Mouse (Mus musculus): Measurements from ENCODE around the gene Ctnnbip1.
A peak's percentile ranks its signal among the peaks of the same experiment; 100 is the strongest.

Ctnnbip1 gene

GRCm38 (mm10) chr4:149561986-149562904 is 44.2 kb downstream of the Ctnnbip1 start:
- peak; percentile 89 to 90 for DNase-seq (ENCODE audit: low spot score in 2 of 2)

- DNase-seq (ENCODE audit: low spot score in 2 of 2), result no peak
Observed at GRCm38 (mm10) chr4:149562905-149563347, 44.9 kb downstream of the Ctnnbip1 start.

GRCm38 (mm10) chr4:149563941-149564361 is 45.9 kb downstream of the Ctnnbip1 start:
- DNase-seq (ENCODE audit: low spot score in 2 of 2), result no peak

- DNase-seq (ENCODE audit: low spot score in 2 of 2), result peak in 1 of 2 experiments; percentile 72
Observed at GRCm38 (mm10) chr4:149564452-149565407, 46.7 kb downstream of the Ctnnbip1 start.

DNA sequence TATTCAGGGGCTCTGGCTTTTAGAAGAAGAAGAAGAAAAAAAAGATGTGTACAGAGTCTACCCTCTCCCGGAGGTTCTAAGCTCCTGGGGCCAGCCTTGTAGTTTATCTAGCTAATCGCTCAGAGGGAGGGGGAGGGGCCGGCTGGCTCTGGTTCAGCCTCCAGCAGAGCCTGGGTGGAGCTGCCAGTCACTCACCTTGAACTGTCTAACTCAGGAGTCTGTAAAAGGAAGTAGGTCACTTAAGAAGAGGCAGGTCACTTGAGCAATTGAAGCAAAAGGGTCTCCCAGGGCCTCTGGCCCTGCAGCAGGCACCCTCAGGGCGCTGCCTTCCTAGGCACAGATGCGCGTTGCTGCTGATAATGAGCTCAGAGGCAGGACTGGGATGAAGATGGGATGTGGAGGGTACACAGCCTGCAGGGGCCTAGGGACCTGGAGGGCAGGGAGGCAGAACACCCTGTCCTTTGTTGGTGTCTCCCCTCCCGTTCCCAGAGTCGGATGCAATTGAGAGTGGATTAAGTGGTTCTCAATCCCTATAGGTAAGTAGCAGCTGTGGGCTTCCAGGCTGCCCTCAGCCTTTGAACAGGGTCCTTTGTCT is 49.5 kb downstream of the Ctnnbip1 start:
- DNase-seq (ENCODE audit: low spot score in 2 of 2), result no peak

DNA sequence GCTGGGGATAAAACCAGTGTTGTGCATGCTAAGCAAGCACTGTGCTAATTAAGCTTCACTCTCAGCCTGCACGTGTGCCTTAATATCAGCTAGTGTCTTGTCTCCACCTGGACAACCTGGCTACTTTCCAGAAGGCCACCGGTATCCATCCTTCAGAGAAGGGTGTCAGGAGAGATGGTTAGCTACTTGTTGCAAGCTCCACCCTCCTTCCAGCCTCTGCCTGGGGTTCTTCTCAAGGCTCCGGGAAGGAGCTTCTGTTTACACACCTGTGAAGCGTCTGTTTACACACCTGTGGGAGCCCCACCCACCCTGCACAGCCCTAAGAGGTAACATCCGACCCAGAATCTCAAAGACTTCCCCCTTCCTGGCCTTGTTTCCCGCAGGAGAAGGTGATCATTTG is 50.6 kb downstream of the Ctnnbip1 start:
- DNase-seq (ENCODE audit: low spot score in 2 of 2), result no peak

DNA sequence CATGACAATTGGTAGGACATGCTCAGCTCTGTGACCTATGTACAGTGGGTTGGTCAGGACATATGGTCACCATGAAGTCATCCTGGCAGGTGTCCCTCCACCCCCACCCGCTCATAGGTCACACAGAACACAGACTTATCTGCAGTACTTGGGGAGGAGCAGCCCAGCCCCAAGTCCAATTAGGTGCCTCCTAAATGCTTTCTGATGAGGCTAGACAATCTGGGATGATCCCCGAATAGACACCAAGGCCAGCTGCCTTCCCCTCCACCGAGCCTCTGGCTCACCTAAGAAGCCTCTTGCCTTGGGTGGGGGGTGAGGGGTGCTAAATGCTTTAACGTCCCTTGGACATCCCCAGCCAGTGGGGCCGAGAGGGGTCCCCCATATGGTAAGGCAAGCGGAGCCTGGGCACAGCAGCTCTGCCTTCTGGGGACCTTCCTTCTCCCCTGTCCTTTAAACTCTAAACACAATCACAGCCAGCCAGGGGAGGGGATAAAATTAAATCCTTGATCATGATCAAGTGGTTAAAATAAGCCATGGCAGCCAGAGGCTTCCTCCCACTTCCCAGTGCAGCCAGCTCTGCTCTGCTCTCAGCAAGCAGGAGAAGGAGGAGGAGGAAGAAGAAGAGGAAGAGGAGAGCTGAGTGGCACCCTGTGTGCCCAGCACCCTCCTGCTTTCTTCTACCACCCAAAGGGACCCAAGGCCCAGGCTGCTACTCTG is 51.9 kb downstream of the Ctnnbip1 start:
- peak in 1 of 2 experiments; percentile 72 for DNase-seq (ENCODE audit: low spot score in 2 of 2)

DNA sequence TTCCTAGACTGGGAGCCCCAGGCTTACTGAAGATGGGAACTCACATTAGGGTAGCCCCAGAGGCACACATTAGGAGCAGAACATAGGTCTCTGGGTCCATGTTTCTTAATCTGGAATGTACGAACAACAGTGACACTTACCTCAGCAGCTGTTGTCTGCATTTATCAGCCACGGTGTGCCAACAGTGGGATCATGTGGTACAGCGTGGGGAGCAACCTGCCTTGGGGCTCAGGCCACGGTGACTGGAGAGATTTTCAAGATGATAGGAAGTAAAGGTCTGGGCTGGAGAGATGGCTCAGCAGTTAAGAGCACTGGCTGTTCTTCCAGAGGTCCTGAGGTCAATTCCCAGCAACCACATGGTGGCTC is 52.4 kb downstream of the Ctnnbip1 start:
- no peak for DNase-seq (ENCODE audit: low spot score in 2 of 2)

- no peak for DNase-seq (ENCODE audit: low spot score in 2 of 2)
Observed at GRCm38 (mm10) chr4:149571209-149571608, 53.2 kb downstream of the Ctnnbip1 start.

- DNase-seq (ENCODE audit: low spot score in 2 of 2), result no peak
Observed at GRCm38 (mm10) chr4:149571651-149572149, 53.7 kb downstream of the Ctnnbip1 start.

- DNase-seq (ENCODE audit: low spot score in 2 of 2), result no peak
Observed at GRCm38 (mm10) chr4:149572446-149572845, 54.4 kb downstream of the Ctnnbip1 start.

DNA sequence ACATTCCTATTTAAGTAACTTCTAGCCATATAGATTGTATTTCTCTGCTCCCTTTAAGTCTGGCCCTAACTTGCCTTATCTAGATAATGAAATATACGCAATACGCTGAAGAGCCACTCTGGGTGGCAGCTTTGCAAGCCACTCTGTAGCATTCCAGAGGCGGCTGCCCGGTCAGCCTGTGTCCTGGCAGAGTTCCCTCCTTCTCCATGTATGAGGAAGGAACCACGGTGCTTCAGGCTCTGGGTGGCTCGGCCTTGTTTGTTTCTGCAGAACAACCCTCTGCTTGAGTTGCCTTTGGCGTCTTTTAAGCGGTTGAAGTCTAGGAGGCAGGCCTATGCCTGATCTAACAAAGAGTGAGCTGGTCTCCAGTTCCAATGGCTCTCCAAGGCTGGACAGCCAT is 54.8 kb downstream of the Ctnnbip1 start:
- no peak for DNase-seq (ENCODE audit: low spot score in 2 of 2)

GRCm38 (mm10) chr4:149574391-149574821 is 56.4 kb downstream of the Ctnnbip1 start:
- DNase-seq (ENCODE audit: low spot score in 2 of 2), result no peak

GRCm38 (mm10) chr4:149576061-149576460 is 58.0 kb downstream of the Ctnnbip1 start:
- DNase-seq (ENCODE audit: low spot score in 2 of 2), result no peak

DNA sequence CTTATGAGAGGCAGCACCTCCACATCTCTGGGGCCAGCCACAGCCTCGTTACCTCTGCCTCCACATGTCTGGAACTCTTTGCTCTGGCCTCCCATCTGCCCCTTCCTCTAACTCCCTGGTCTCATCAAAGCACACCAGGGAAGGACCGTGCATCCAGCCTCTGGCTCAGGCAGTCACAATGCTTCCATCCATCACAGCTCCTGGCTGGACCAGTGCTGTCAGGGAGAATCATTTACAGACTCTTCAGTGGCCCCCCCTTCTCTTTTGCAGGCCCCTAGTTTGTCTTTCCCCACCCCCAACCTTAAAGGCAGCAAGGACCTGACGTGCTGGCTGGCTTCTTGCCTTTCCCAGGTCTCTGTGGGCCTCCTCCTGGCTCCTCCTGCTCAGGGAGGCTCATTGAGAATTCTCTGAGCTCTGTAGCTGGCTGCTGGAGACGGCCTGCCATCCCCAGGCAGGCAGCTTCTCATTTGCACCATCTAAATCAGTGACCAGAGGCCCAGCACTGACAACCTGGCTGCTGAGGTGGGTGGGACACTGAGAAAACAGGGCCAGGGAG is 59.0 kb downstream of the Ctnnbip1 start:
- DNase-seq (ENCODE audit: low spot score in 2 of 2), result no peak

DNA sequence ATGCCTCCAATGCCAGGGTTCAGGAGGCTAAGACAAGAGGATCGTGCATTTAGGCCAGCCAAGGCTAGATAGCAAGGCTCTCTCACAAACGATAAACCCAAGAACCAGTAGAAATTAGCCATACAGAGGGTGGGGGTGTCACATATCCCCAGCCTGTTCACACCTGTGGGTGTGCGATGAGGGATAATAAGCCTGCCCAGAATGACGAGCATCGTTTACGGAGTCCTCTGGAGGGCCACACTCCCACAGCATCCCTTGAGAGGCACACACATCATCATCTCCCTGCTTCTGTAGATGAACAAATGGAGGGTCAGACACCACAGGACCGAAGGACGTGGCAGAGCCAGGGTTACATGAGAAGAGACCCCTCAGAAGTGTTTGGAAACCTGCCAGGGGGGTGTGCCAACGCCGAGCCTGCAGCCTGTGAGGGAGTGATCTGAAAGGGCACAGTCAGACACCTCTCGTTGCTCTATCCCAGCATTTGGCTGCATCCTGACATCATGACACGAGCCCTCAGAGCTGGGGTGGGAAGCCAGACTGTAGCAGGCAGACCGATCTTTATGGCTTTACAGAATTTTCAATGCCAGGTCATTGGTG is 60.1 kb downstream of the Ctnnbip1 start:
- DNase-seq (ENCODE audit: low spot score in 2 of 2), result no peak

GRCm38 (mm10) chr4:149578831-149579230 is 60.8 kb downstream of the Ctnnbip1 start:
- DNase-seq (ENCODE audit: low spot score in 2 of 2), result no peak

DNA sequence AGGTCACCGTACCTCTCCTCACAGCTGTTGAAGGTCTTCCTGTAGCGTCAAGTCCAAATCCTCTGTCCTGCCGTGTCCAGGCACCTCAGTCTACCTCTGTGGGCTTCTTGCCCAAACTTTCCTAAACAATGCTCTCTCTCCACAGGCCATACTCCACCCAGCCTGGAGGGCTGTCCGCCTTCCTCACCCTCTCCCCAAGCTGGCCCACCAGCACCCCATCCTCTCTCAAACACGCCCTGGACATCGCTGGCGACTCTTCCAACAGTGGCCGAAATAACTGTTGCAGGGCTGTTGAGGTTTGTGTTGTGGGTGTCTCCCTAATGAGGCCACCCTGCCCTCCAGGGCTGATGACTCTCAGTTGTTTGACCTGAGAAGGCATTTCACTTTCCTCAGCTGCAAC is 67.2 kb downstream of the Ctnnbip1 start:
- DNase-seq (ENCODE audit: low spot score in 2 of 2), result no peak

DNA sequence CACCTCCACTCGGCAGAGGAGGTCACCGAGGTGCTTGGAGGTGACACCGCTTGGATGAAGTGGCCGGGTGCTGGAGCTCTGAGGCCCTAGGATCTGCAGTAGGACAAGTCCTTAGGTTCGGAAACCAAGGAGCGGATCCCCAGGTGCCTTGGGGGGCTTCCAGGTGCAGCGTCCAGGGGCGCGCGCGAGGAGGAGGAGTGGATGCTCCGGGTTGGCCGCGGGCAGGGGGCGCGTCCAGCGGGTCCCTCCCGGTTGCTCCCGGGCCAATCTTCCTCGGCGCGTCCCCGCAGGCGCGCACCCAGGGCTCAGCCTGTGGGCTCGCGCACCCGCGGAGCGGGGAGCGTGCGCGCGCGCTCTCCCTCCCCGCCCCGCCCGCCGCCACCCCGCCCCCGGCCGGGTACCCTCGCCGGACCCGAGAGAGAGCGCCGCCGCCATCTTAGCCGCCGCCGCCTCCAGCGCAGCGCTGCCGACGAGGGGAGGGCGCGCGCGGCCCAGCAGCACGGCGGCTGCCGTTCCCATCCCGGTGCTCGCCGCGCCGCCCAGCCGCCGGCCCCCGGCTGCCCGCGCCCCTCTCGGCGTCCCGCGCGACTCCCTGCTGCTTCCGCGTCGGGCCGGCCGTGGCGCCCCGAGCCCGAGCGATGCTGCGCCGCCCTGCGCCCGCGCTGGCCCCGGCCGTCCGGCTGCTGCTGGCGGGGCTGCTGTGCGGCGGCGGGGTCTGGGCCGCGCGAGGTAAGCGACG is 68.2 kb downstream of the Ctnnbip1 start, which contains the start of gene Clstn1:
Gene Clstn1, plus strand, starts transcription at position 425 of the 739 bp plus-strand sequence.
- peak; percentile 54 for DNase-seq (ENCODE audit: low spot score in 2 of 2)
